8 mouse cellular contexts compared by ENCODE assay signal in the genomic region with DNA sequence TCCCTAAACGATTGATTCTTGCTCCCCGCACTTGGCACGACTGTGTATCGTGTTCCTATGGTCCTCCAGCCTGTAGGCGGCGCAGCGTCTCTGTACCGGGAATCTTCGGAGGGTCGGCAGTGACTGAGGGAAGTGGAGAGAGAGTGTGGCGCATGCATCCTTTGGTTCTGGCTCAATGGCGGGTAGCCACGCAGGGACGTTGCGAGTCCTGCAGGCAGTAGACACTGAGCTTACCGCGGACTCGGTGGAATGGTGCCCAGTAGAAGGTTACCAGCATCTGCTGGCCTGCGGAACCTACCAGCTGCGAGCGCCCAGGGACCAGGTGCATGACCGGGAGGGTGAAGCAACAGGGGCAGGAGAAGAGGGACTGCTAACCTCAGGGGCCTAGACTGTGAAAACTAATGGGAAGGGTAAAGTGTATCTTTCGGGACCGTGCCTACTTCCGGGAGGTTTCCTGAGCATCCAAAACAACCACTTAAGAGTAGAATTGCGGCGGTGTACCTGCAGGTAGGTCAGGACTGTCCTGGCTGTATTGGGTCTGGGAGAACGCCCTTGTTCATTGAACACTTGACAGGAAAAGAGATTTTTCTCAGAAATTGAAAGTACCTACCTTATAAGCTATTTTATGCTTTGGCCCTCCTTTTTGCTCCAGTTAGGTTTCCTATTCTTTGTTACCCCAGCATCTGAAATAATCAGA. TPM values are rescaled to one million over a fixed set of nuclear protein-coding genes. Genes with fewer than 3 reads are reported as not detected.
DNase-seq lines count a peak whose midpoint lies in the region; ATAC-seq lines count a peak whose summit lies in the region.

A gene (plus strand): TSS at position 97 of the 697 bp plus-strand sequence.

- peak; percentile 100 for ATAC-seq in common myeloid progenitor, adult 5-6 weeks (replicated peaks; ENCODE audit: low read depth, poor library complexity, severe bottlenecking)
- ATAC-seq in megakaryocyte progenitor cell, adult 5-6 weeks (replicated peaks; ENCODE audit: poor library complexity), result peak; percentile 99

- DNase-seq in ZHBTc4 (ENCODE audit: low read depth, low spot score), result peak; percentile 91
- DNase-seq in gastrocnemius, adult 8-10 months (ENCODE audit: low spot score in 2 of 2), result peak; percentile 50 to 72
- peak; percentile 93 for DNase-seq in induced T-regulatory cell, adult 2 months (ENCODE audit: low read depth)
- DNase-seq in left cerebral cortex, adult 9 months (ENCODE audit: low spot score in 2 of 2), result peak; percentile 65 to 91
- DNase-seq in right cerebral cortex, postnatal 14 days, result peak; percentile 93
- peak; percentile 78 to 84 for DNase-seq in urinary bladder, postnatal 36 days (ENCODE audit: low spot score in 2 of 2)

RNA-seq across cellular contexts. Expression of the gene that starts here (rescaled TPM):
- 17.4 and 21.8 TPM in 2 replicates for total RNA-seq in common myeloid progenitor, adult 5-6 weeks (2017)
- total RNA-seq in gastrocnemius, adult 8-10 months (2022), result 1 to 10 TPM; 3.8 to 4.3 (median 4.2) TPM
- total RNA-seq in megakaryocyte progenitor cell, adult 5-6 weeks (2015), result 20.8 TPM in 2 replicates
- total RNA-seq in megakaryocyte progenitor cell, adult 5-6 weeks (2017), result 15.5 and 26.2 TPM in 2 replicates

Comparison
In these comparisons a context has a peak if more than half of its experiments do, and no peak if none do; other contexts are left out.
1. Peak in every context shown above with its lines: DNase-seq and ATAC-seq.